Mouse (Mus musculus): ENCODE measurements around the gene Antxr1.

The Antxr1 gene

DNA sequence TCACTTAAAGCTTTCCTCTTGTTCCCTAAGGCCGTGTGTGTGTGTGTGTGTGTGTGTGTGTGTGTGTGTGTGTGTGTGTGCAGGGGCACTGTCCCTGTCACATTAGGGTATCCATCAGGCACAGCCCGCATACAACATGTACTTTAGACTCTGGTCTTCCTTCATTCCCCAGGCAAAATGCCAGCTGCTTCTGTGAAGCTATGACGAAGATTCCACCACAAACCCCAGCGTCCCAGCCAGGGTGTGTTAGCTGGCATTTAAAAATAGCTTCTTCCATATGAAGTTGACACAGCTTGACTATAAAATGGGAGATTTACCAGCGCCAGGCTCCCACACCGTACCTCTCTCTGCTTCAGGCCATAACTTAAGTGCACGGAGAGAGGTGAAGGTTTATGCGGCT is 152.5 kb downstream of the Antxr1 start:
- peak; percentile 92 for DNase-seq

DNA sequence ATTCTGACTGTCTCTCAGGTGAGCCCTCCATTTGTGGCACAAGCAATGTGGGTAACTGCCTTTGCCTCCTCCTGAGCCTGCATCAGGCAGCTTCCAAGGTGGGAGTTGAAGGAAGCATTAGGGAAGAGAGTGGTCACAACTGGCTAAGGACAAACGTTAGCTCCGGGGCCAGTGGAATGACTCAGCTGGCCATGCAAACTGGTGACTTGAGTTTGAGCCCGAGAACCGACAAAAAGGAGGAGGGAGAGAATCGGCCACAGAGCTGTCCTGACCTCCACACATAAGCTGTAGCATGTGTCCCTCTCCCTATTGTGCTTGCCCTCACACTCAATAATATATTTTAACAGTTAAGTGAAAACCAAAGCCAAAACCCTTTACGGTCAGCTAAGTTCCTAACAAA is 152.9 kb downstream of the Antxr1 start:
- DNase-seq, result no peak

GRCm38 (mm10) chr6:87171461-87171860 is 164.2 kb downstream of the Antxr1 start:
- no peak for DNase-seq

DNA sequence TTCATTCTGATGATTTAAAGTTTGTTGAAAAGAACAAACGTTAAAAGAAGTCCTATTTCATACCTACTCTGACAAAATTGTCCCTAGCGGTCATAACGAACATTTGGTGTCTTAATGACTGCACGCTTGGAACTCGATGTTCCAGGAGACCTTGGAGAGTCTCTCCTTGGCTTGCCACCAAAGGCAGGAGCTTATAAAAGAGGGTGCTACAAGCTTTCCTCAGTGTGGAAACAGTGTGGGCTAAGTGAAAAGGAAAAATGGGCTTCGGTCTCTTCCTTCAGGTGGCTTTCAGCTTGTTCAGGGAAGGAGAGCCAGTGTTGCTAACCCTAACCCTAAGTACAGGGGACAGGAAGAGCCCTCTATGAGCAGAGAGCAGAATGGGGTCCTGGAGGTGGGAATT is 164.7 kb downstream of the Antxr1 start:
- peak; percentile 69 for DNase-seq

DNA sequence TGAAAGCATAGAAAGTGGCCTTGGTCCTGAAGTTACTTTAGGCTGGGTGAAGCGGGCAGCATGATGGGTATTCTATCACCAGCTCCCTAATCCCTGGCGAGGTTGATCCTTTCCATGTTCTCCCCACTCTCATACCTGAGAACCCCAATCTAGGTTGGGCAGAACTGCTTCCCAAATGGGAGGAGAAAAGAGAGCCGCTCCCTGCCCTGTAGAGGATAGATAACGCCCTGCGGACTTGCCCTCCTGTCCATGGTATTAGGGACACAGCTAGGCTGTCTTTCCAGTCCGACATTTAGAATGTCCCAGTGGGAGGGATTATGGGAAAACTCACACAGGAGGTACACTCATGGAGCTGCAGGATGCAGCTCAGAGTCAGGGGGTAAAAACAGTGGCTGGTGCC is 165.3 kb downstream of the Antxr1 start:
- DNase-seq, result no peak

DNA sequence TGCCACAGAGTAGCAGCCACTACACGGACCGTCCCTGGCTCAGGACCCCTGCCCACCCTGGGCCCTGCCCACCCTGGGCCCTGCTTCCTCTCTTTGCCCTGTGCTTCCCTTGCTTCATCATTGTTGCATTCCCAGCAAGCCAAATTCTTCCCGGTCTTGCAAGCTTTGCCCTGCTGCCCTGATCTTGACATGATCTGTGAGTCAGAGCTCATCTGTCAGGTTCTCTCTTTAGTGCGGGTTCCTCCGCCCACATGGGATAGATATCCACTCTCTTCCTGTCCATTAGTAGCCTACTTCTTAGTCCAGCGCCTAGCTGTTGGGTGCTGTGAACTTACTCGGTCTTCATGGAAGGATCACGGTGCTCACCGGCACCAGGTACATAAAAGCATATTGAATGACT is 167.6 kb downstream of the Antxr1 start:
- no peak for DNase-seq

DNA sequence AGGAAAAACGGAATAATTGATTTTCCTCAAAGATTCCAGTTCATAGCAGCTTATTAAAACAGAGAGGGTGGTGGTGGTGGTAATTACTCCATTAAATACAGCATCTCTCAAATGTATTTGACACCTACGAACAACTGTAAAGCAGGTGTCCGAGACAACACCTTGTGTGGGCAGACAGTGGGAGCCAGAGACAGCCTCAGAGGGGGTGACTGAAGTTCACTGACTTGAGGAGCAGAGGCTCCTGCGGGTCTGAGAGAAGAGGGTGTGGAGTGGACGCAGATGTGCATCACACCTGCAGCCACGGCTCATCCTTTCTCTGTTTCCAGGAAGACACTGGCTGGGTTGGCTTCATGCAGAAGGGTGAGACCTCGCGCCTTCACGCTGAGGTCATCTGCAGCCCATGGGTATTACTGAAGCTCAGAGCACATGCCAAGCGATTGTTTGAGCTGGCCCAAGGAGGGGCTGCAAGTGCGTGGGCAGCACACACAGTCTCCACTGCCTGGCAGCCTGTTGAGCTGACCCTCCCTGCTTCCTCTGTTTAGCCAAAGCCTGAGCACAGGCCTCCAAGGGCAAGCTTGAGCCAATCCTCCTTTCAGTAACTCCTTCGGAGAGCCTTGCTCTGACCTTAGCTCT is 168.8 kb downstream of the Antxr1 start:
- DNase-seq, result no peak

- peak; percentile 82 for DNase-seq
Observed at GRCm38 (mm10) chr6:87165536-87166311, 169.9 kb downstream of the Antxr1 start.

DNA sequence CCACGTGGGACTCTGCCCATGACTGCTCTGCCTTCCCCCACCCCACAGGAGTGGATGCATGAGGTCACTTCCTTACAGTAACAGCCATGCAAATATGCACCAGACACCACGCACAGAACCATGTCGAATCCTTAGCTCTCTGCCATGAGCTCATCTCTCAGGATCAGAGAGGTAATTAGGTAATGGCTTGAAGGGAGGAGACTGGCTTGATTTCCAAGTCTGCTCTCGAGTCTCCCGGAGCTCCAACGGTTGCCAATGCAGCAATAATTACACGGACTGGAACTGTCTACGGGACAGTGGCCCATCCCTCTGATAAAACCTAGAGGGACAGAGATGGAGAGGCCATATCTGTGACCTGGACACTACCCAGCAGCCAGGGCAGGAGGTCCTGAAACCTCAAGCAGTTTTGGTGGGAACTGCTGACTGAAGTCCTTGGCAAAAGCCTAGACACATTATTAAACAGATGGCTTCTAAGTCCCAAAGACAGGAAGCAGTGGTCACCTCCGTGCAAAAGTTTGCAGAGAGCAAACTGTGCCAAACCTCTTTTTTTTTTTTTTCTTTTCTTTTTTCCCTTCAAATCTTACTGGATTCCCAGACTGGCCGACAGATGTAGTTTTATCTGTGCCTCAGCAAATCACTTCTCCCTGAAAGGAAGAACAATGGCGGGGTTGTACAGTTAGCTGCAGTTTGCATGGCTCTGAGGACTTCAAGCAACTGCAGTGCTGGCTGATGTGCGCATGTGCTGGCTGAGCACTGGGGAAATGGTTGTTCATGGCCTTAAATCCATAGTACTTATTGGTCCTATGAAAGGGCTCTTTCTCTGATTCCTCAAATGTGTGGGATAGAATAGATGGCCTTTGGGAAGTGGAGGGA is 174.0 kb downstream of the Antxr1 start:
- DNase-seq, result no peak

DNA sequence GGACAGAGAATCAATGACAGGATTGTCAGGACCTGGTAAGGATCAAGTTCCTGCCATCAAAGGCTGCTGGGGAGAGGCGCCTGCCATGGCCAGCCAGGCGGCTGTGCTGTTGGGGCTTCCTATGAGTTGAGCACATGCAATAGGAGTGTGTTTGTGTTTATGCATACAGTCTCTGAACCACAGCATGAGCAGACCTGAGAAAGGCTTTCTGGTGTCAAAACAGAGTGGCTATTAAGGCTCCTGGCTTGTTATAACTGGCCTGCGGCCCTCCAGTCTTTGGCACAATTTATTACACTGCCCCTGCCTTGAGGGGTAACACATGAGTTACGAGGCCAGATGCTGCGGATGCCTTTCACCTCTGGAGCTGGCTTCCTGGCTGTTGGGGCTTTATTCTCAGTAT is 175.4 kb downstream of the Antxr1 start:
- DNase-seq, result no peak

DNA sequence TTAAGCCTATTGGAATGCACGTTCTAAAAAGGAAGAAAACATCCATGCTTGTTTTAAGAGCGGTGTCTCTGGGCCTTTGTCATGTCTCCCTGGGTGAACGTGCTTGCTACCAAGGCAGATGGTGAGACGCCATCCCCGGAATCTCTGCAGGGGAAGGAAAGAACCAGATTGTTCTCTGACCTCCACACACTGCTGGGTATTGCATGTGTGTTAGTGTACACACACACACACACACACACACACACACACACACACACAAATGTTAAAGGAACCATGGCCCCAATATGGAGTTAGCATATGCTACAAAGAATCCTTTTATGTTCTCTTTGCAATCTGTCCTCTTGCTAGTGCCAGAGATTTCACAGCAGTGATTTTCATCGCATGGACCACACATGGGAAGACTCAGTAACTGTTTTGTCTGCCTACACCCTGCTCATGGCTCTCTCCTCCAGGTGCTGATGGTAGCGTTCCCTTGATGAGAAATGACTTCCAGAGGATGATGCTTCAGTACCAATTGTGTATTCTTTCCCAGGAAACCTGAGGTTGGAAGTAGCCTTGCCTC is 177.5 kb downstream of the Antxr1 start:
- no peak for DNase-seq

GRCm38 (mm10) chr6:87153836-87154235 is 181.8 kb downstream of the Antxr1 start:
- DNase-seq, result no peak

- DNase-seq, result no peak
Observed at GRCm38 (mm10) chr6:87153231-87153580, 182.4 kb downstream of the Antxr1 start.

DNA sequence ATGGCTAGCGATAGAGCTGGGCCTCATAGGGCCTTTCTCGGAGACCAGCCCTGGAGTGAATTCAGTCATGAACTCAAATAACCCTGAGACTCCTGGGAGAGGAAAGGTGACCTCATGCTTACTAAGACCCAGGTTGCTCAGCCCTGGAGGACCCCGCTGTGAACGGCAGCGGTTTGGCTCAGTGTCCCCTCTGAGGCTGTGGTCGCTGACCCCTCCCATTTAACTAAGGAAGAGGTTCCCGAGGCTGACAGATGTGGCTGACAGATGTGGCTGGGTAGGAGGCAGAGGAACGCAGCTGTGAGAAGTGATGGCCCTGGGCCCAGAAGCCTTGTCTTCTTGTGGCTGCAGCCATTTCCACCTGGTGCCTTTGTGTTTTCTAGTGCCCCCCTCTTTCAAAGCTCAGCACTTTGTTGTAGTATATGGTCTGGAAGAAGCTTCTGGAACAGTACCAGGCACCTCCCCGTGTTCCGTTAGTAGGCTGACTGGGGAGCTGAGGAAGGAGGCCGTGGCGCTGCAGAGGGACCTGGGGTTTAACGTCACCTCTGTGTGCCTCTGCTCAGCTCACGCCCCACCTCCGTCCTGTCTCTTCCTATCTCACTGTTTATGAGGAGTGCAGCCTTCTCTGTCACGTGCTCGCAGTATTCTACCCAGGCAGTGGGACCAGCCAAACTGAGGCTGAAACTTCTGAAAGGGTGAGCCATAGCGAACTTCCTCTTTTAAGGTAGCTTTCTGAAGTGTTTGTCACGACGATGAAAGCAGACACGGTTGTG is 183.0 kb downstream of the Antxr1 start:
- no peak for DNase-seq

GRCm38 (mm10) chr6:87151427-87151826 is 184.2 kb downstream of the Antxr1 start:
- DNase-seq, result no peak

DNA sequence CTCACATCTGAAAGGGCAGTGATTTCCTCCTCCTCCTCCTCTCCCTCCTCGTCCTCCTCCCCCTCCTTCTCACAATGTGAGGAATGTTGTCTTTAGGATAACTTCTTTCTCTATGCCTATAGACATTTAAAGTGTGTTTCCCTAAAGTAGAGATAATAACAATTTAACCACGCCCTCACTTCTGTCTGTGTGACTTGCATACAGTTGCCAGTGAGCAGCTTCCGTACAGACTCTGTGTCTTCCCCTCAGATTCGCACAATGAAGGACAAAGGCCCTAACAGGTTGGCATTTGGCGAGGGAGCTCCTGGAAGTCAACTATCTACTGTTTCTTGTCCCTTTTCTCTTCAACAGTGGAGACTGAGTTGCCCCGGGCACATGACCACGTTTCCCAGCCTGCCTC is 185.2 kb downstream of the Antxr1 start:
- DNase-seq, result no peak

- DNase-seq, result no peak
Observed at GRCm38 (mm10) chr6:87147921-87148320, 187.7 kb downstream of the Antxr1 start.

- DNase-seq, result no peak
Observed at GRCm38 (mm10) chr6:87143594-87143993, 192.0 kb downstream of the Antxr1 start.

- DNase-seq, result no peak
Observed at GRCm38 (mm10) chr6:87142239-87142638, 193.4 kb downstream of the Antxr1 start.

- no peak for DNase-seq
Observed at GRCm38 (mm10) chr6:87139796-87140553, 195.6 kb downstream of the Antxr1 start.

DNA sequence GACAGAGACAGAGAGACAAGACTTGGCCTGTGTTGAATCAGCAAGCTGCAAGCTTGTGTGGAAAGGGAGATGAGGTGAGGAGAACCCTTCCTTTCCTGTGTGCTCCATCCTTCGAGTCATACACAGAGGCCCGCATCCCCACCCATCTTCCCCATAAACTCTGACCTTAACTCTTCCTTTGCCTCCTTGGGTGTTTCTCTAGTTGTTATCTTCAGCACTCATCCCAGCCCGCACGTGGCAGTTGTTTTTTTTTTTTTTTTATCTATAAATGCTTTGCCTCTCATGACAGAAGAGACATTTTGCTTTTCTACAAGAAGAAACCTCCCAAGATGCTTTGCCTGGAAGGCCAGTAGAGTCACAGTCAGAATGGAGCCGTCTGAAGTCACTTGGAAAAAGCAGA is 197.1 kb downstream of the Antxr1 start:
- DNase-seq, result no peak

Data from right cerebral cortex, adult 18-20 months (tissue).